Mouse (Mus musculus): Measurements from ENCODE around the gene Gpr176. TPM values are rescaled to one million over a fixed set of nuclear protein-coding genes. Genes with fewer than 3 reads are reported as not detected.

Gpr176 gene
- polyA plus RNA-seq, 1 experiment from 2014 or later = 0.30 TPM

DNA sequence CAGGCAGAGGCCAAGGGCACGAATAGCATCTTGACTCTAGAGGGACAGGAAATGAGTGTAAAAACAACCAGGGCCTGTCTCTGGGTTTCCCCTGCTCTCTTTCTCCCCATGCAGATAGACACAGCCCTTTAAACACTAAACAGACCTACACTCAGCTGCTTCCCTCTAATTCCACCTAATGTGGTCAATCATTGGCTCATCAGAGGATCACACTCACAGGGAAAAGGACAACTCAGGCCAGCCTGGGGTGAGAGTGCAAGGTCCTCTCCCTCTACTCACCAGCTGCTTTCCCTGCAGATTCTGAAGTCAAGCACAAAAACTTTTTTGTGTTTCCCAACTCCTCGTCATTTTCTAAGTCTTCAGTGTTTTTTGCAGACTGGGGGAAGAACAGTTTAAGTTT lies 125.2 kb downstream of the Gpr176 start:
- no peak for DNase-seq (ENCODE audit: low spot score)

DNA sequence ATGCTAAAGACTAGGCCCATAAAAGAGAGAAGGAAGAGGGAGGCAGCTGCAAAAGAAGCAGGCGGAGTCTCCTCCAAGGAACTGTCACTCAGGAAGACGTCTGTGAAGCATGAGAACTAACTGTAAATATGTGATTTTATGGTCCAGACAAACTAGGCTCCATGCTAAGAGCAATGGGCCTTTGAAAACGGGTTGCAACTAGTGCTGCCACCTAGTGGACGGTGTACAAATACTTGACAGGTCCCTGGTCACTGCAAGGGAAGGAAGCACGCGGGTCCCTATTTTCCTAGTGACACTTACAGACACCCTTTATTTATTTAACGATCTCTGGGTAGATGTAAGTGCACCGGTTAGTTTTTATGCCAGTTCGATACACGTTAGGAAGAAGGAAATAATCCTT lies 127.3 kb downstream of the Gpr176 start:
- peak; percentile 72 for DNase-seq (ENCODE audit: low spot score)

DNA sequence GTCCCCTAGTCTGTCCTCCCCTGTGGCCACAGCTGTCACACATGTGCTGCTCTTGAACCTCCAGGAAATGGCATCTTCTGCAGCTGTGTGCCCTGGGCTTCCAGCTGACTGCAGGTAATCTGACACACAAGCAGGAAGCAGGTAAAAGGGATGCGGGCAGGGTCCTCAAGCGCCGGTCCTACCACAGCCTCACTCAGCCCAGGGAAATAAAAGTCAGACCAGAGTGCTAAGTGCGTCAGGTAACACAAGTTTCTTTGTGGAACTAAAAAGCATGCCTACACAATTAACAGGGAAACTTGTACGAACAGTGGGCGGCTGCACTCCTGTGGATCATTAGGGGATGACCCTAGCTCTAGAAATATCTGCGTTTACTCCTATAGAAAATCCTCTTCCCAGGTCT lies 137.0 kb downstream of the Gpr176 start:
- DNase-seq (ENCODE audit: low spot score) = no peak

DNA sequence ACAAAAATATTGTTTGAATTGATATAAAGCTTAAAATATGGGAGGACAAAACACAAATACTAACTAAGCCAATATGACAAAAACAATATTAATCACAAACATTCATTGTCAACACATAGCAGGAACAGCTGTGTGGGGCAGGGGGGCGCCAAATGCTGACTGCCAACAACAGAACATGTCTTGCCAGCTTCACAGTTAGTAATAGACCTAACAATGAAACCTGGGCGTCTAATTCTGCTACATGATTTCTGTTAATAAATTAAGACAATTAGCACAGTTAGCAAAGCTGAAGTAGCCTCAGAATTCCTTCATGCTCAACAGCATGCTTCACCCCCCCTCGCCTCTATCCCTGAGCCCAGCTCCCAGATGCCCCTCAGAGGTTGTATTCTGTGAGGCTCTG lies 137.6 kb downstream of the Gpr176 start:
- DNase-seq (ENCODE audit: low spot score) = no peak

- no peak for DNase-seq (ENCODE audit: low spot score)
Observed at GRCm38 (mm10) chr2:118230544-118230943, 142.7 kb downstream of the Gpr176 start.

GRCm38 (mm10) chr2:118228486-118229079 lies 144.6 kb downstream of the Gpr176 start:
- DNase-seq (ENCODE audit: low spot score) = no peak

Small RNA genes lying within 50 kb of the gene (microRNA-seq; reads per million reads assigned to microRNA genes)
- not detected for gene Gm22800 (ENCODE audit: borderline number of aligned reads)

Other genes with a start within 250 kb of the Gpr176 start
- gene Fsip1, start 116.5 kb downstream of the Gpr176 start, polyA plus RNA-seq (2015; fragmentation: Nextera tagmentation; extraction: Ambion mirVana) = 0.93 and 1.4 TPM in 2 replicates
- gene Eif2ak4, start 15.2 kb upstream of the Gpr176 start, polyA plus RNA-seq (2015; fragmentation: Nextera tagmentation; extraction: Ambion mirVana) = 3.7 and 4.1 TPM in 2 replicates
- 372 and 403 TPM in 2 replicates for gene Srp14, start 106.3 kb upstream of the Gpr176 start, polyA plus RNA-seq (2015; fragmentation: Nextera tagmentation; extraction: Ambion mirVana)
- 10.0 and 10.6 TPM in 2 replicates for gene Bmf, start 176.3 kb upstream of the Gpr176 start, polyA plus RNA-seq (2015; fragmentation: Nextera tagmentation; extraction: Ambion mirVana)
- 85.5 and 87.8 TPM in 2 replicates for gene Bub1b, start 224.8 kb upstream of the Gpr176 start, polyA plus RNA-seq (2015; fragmentation: Nextera tagmentation; extraction: Ambion mirVana)

Data from thymus, postnatal 0 days (tissue).